Mouse (Mus musculus): ENCODE results near the gene Lrig1.

- TF ChIP-seq USF1 (IDR thresholded peaks at IDR 0.05; ENCODE audit: low read depth) (no peak), CTCF (IDR thresholded peaks at IDR 0.05; ENCODE audit: control insufficient read depth, insufficient read depth, insufficient read length) (no peak)
Measured at GRCm38 (mm10) chr6:94707254-94707653, 7.3 kb upstream of the Lrig1 start.
